Mouse (Mus musculus): ENCODE data around the gene Foxp4. TPM values are rescaled to one million over a fixed set of nuclear protein-coding genes. Genes with fewer than 3 reads are reported as not detected.

Foxp4 gene
- polyA plus RNA-seq, 1 experiment from 2014 or later, result 32.4 TPM

- peak overlapping the region; percentile 23 for H3K4me3 ChIP-seq (ENCODE audit: low read depth, low read length)
- peaks cover 49% of the 10 kb centered on the region for H3K4me1 ChIP-seq (replicated peaks; ENCODE audit: control insufficient read depth, insufficient read depth, low read length)
- 25% methylated on average over 43 of the region's 51 CpGs for WGBS
- no peaks in the 10 kb centered on the region for H3K27me3 ChIP-seq (replicated peaks; ENCODE audit: control insufficient read depth, insufficient read depth, low read length)
- DNase-seq (ENCODE audit: low spot score) (no peak), ATAC-seq (replicated peaks; ENCODE audit: low FRiP score, low TSS enrichment, low read depth) (peak; percentile 48; the same call in 1 of the 2 replicates)
- 0 out of 2 replicates have a peak, but pooled peaks cover 5% of the 10 kb centered on the region for H3K36me3 ChIP-seq (ENCODE audit: control insufficient read depth, insufficient read depth, low read length)
- H3K9me3 ChIP-seq (ENCODE audit: control insufficient read depth, low read length), result no peaks in the 10 kb centered on the region
- peak overlapping the region; percentile 57 for H3K4me2 ChIP-seq (ENCODE audit: low read length)
- H3K9ac ChIP-seq (ENCODE audit: low read length), result peak overlapping the region; percentile 40; the same call in 1 of the 2 replicates
- H3K27ac ChIP-seq (ENCODE audit: low read depth), result no peak overlapping the region
Measured at GRCm38 (mm10) chr17:47909091-47910001, 15.1 kb downstream of the Foxp4 start.

- no peak overlapping the region for H3K27ac ChIP-seq (ENCODE audit: low read depth)
Measured at GRCm38 (mm10) chr17:47908079-47908478, 16.4 kb downstream of the Foxp4 start.

GRCm38 (mm10) chr17:47907366-47907920 is 17.0 kb downstream of the Foxp4 start:
- WGBS, result 57% methylated on average over 9 of the region's 9 CpGs
- Histone ChIP-seq H3K9me3 (ENCODE audit: control insufficient read depth, low read length) (no peaks in the 10 kb centered on the region), H3K4me3 (ENCODE audit: low read depth, low read length) (no peak overlapping the region), H3K27me3 (replicated peaks; ENCODE audit: control insufficient read depth, insufficient read depth, low read length) (no peaks in the 10 kb centered on the region), H3K9ac (ENCODE audit: low read length) (no peak overlapping the region), H3K27ac (ENCODE audit: low read depth) (no peak overlapping the region; the same call in 1 of the 2 replicates), H3K4me2 (ENCODE audit: low read length) (no peak overlapping the region), H3K4me1 (replicated peaks; ENCODE audit: control insufficient read depth, insufficient read depth, low read length) (peaks cover 51% of the 10 kb centered on the region), H3K36me3 (ENCODE audit: control insufficient read depth, insufficient read depth, low read length) (peaks cover 23% of the 10 kb centered on the region)
- ATAC-seq (replicated peaks; ENCODE audit: low FRiP score, low TSS enrichment, low read depth) (no peak), DNase-seq (ENCODE audit: low spot score) (no peak)

More at GRCm38 (mm10) chr17:47908079-47908478, 16.4 kb downstream of the Foxp4 start:
- H3K4me3 ChIP-seq (ENCODE audit: low read depth, low read length), result no peak overlapping the region
- H3K27me3 ChIP-seq (replicated peaks; ENCODE audit: control insufficient read depth, insufficient read depth, low read length), result no peaks in the 10 kb centered on the region
- H3K9ac ChIP-seq (ENCODE audit: low read length), result no peak overlapping the region
- no peak for ATAC-seq (replicated peaks; ENCODE audit: low FRiP score, low TSS enrichment, low read depth)
- no peaks in the 10 kb centered on the region for H3K9me3 ChIP-seq (ENCODE audit: control insufficient read depth, low read length)
- peaks cover 17% of the 10 kb centered on the region for H3K36me3 ChIP-seq (ENCODE audit: control insufficient read depth, insufficient read depth, low read length)
- DNase-seq (ENCODE audit: low spot score), result no peak
- WGBS, result 95% methylated on average over 2 of the region's 2 CpGs
- H3K4me2 ChIP-seq (ENCODE audit: low read length), result no peak overlapping the region
- peaks cover 51% of the 10 kb centered on the region for H3K4me1 ChIP-seq (replicated peaks; ENCODE audit: control insufficient read depth, insufficient read depth, low read length)

GRCm38 (mm10) chr17:47903846-47904680 is 20.4 kb downstream of the Foxp4 start:
- Histone ChIP-seq H3K27me3 (replicated peaks; ENCODE audit: control insufficient read depth, insufficient read depth, low read length) (no peaks in the 10 kb centered on the region), H3K27ac (ENCODE audit: low read depth) (no peak overlapping the region), H3K4me1 (replicated peaks; ENCODE audit: control insufficient read depth, insufficient read depth, low read length) (peaks cover 42% of the 10 kb centered on the region), H3K9ac (ENCODE audit: low read length) (no peak overlapping the region), H3K4me3 (ENCODE audit: low read depth, low read length) (no peak overlapping the region), H3K36me3 (ENCODE audit: control insufficient read depth, insufficient read depth, low read length) (peaks cover 35% of the 10 kb centered on the region), H3K4me2 (ENCODE audit: low read length) (peak overlapping the region; percentile 34), H3K9me3 (ENCODE audit: control insufficient read depth, low read length) (no peaks in the 10 kb centered on the region)
- ATAC-seq (replicated peaks; ENCODE audit: low FRiP score, low TSS enrichment, low read depth) (no peak), DNase-seq (ENCODE audit: low spot score) (no peak)
- WGBS, result 36% methylated on average over 35 of the region's 35 CpGs

- no peak overlapping the region for H3K4me2 ChIP-seq (ENCODE audit: low read length)
- H3K27ac ChIP-seq (ENCODE audit: low read depth), result no peak overlapping the region
- no peak overlapping the region for H3K9ac ChIP-seq (ENCODE audit: low read length)
- DNase-seq (ENCODE audit: low spot score) (no peak), ATAC-seq (replicated peaks; ENCODE audit: low FRiP score, low TSS enrichment, low read depth) (no peak)
- peaks cover 41% of the 10 kb centered on the region for H3K4me1 ChIP-seq (replicated peaks; ENCODE audit: control insufficient read depth, insufficient read depth, low read length)
- no peak overlapping the region for H3K4me3 ChIP-seq (ENCODE audit: low read depth, low read length)
- no peaks in the 10 kb centered on the region for H3K9me3 ChIP-seq (ENCODE audit: control insufficient read depth, low read length)
- WGBS, result 70% methylated on average over 3 of the region's 3 CpGs
- no peaks in the 10 kb centered on the region for H3K27me3 ChIP-seq (replicated peaks; ENCODE audit: control insufficient read depth, insufficient read depth, low read length)
- peaks cover 40% of the 10 kb centered on the region for H3K36me3 ChIP-seq (ENCODE audit: control insufficient read depth, insufficient read depth, low read length)
Measured at GRCm38 (mm10) chr17:47901782-47902181, 22.7 kb downstream of the Foxp4 start.

GRCm38 (mm10) chr17:47900716-47901115 is 23.7 kb downstream of the Foxp4 start:
- 52% methylated on average over 6 of the region's 6 CpGs for WGBS
- DNase-seq (ENCODE audit: low spot score), result no peak
- Histone ChIP-seq H3K4me3 (ENCODE audit: low read depth, low read length) (no peak overlapping the region), H3K27ac (ENCODE audit: low read depth) (no peak overlapping the region), H3K4me1 (replicated peaks; ENCODE audit: control insufficient read depth, insufficient read depth, low read length) (peaks cover 34% of the 10 kb centered on the region), H3K36me3 (ENCODE audit: control insufficient read depth, insufficient read depth, low read length) (peaks cover 46% of the 10 kb centered on the region), H3K27me3 (replicated peaks; ENCODE audit: control insufficient read depth, insufficient read depth, low read length) (no peaks in the 10 kb centered on the region), H3K9ac (ENCODE audit: low read length) (no peak overlapping the region), H3K9me3 (ENCODE audit: control insufficient read depth, low read length) (no peaks in the 10 kb centered on the region), H3K4me2 (ENCODE audit: low read length) (no peak overlapping the region)
- ATAC-seq (replicated peaks; ENCODE audit: low FRiP score, low TSS enrichment, low read depth), result no peak

GRCm38 (mm10) chr17:47899156-47899555 is 25.3 kb downstream of the Foxp4 start:
- Histone ChIP-seq H3K4me2 (ENCODE audit: low read length) (no peak overlapping the region), H3K9me3 (ENCODE audit: control insufficient read depth, low read length) (no peaks in the 10 kb centered on the region), H3K36me3 (ENCODE audit: control insufficient read depth, insufficient read depth, low read length) (peaks cover 56% of the 10 kb centered on the region), H3K4me3 (ENCODE audit: low read depth, low read length) (no peak overlapping the region), H3K4me1 (replicated peaks; ENCODE audit: control insufficient read depth, insufficient read depth, low read length) (peaks cover 26% of the 10 kb centered on the region), H3K27me3 (replicated peaks; ENCODE audit: control insufficient read depth, insufficient read depth, low read length) (no peaks in the 10 kb centered on the region), H3K27ac (ENCODE audit: low read depth) (no peak overlapping the region), H3K9ac (ENCODE audit: low read length) (no peak overlapping the region)
- 31% methylated on average over 4 of the region's 4 CpGs for WGBS
- DNase-seq (ENCODE audit: low spot score), result no peak
- ATAC-seq (replicated peaks; ENCODE audit: low FRiP score, low TSS enrichment, low read depth), result no peak
